Mouse (Mus musculus): ENCODE data around the gene Olfr370. TPM values are rescaled to one million over a fixed set of nuclear protein-coding genes. Genes with fewer than 3 reads are reported as not detected.

Olfr370 gene
- total RNA-seq, 1 experiment from 2014 or later, result not detected

Other genes starting within 250 kb of the Olfr370 start
- 2,717 and 3,191 TPM in 2 replicates for gene Ucp1, start 245.4 kb upstream of the Olfr370 start, total RNA-seq (2021)
- gene Elmod2, start 203.3 kb upstream of the Olfr370 start, total RNA-seq (2021), result 24.5 and 25.4 TPM in 2 replicates
- not detected in 2 replicates for gene Mgat4d, start 187.3 kb upstream of the Olfr370 start, total RNA-seq (2021)
- 0.15 and 0.94 TPM in 2 replicates for gene Clgn, start 145.9 kb upstream of the Olfr370 start, total RNA-seq (2021)
- gene Scoc, start 77.4 kb upstream of the Olfr370 start, total RNA-seq (2021), result 59.0 and 69.6 TPM in 2 replicates
- gene Ndufb7, start 30.9 kb downstream of the Olfr370 start, total RNA-seq (2021), result 328 TPM in 2 replicates
- 340 and 372 TPM in 2 replicates for gene Tecr, start 72.2 kb downstream of the Olfr370 start, total RNA-seq (2021)
- gene Dnajb1, start 72.4 kb downstream of the Olfr370 start, total RNA-seq (2021), result 28.5 and 38.3 TPM in 2 replicates
- gene Gipc1, start 116.9 kb downstream of the Olfr370 start, total RNA-seq (2021), result 39.6 and 47.5 TPM in 2 replicates
- gene Ptger1, start 130.9 kb downstream of the Olfr370 start, total RNA-seq (2021), result 0.98 and 1.4 TPM in 2 replicates
- gene Pkn1, start 163.4 kb downstream of the Olfr370 start, total RNA-seq (2021), result 125 and 151 TPM in 2 replicates
- 31.2 and 32.9 TPM in 2 replicates for gene Ddx39, start 179.4 kb downstream of the Olfr370 start, total RNA-seq (2021)
- 47.5 and 49.0 TPM in 2 replicates for gene Adgre5, start 205.5 kb downstream of the Olfr370 start, total RNA-seq (2021)